8 mouse cellular contexts compared by ENCODE assay signal in genomic region chr8:111144901-111145459, GRCm38 (mm10). TPM values are rescaled to one million over a fixed set of nuclear protein-coding genes. Genes with fewer than 3 reads are reported as not detected.
DNase-seq lines count a peak whose midpoint lies in the region; ATAC-seq and TF ChIP-seq lines count a peak whose summit lies in the region.
"Not testable (repeated sequence)": the region's sequence is repeated elsewhere in the genome, so short reads cannot be mapped to it uniquely, and the experiment has no call there.

No protein-coding gene starts in this region.

- peak overlapping the region; percentile 67 for H3K4me2 ChIP-seq in stomach, postnatal 0 days (replicated peaks; ENCODE audit: low read depth)

- not testable (repeated sequence) for H3K4me1 ChIP-seq in bone marrow, adult 2 months (ENCODE audit: control insufficient read depth, insufficient read depth, low read length); stomach, postnatal 0 days (replicated peaks; ENCODE audit: control insufficient read depth, insufficient read depth)

- TF ChIP-seq CTCF in bone marrow, adult 2 months (IDR thresholded peaks at IDR 0.05; ENCODE audit: control insufficient read depth, insufficient read depth, low read length); stomach, postnatal 0 days (IDR thresholded peaks at IDR 0.05; ENCODE audit: low read depth): not testable (repeated sequence)

- H3K9ac ChIP-seq in stomach, postnatal 0 days (ENCODE audit: low read length) = peak overlapping the region; percentile 64

- H3K4me3 ChIP-seq in bone marrow, adult 2 months (replicated peaks; ENCODE audit: control insufficient read depth, low read depth, low read length) = peak overlapping the region; percentile 77
- H3K4me3 ChIP-seq in stomach, postnatal 0 days (ENCODE audit: low read depth, low read length) = peak overlapping the region; percentile 65

- not testable (repeated sequence) for H3K27me3 ChIP-seq in stomach, postnatal 0 days (ENCODE audit: control insufficient read depth, insufficient read depth, low read length)

- not testable (repeated sequence) for H3K36me3 ChIP-seq in stomach, postnatal 0 days (ENCODE audit: control insufficient read depth, insufficient read depth, low read length)

- TF ChIP-seq EP300 in stomach, postnatal 0 days (optimal IDR thresholded peaks at IDR 0.05) = not testable (repeated sequence)

- not testable (repeated sequence) for H3K9me3 ChIP-seq in stomach, postnatal 0 days (ENCODE audit: control insufficient read depth, low read length)

- not testable (repeated sequence) for TF ChIP-seq POLR2A in bone marrow, adult 2 months (IDR thresholded peaks at IDR 0.05; ENCODE audit: borderline replicate concordance, control insufficient read depth, low read depth, low read length)

- peak; percentile 62 to 64 for DNase-seq in B cell, adult 2 months
- DNase-seq in heart, postnatal 4 days = peak; percentile 24
- peak; percentile 18 to 57 for DNase-seq in kidney, postnatal 25 days
- peak; percentile 3 to 16 for DNase-seq in lung, adult 18-20 months
- peak; percentile 45 for DNase-seq in naive thymus-derived CD4-positive, alpha-beta T cell, adult 2 months (ENCODE audit: low read depth)
- peak; percentile 52 for DNase-seq in stomach, postnatal 0 days (ENCODE audit: low spot score)

- under 1% methylated on average over 62 of the region's 63 CpGs for WGBS in bone marrow, adult 2 months
- WGBS in stomach, postnatal 0 days = under 1% methylated on average over 49 of the region's 63 CpGs

- H3K27ac ChIP-seq in bone marrow, adult 2 months (ENCODE audit: control insufficient read depth, insufficient read depth, low read depth, low read length, poor library complexity); stomach, postnatal 0 days (replicated peaks): not testable (repeated sequence)

- peak; percentile 52 for ATAC-seq in erythroblast, adult 5-6 weeks (replicated peaks; ENCODE audit: low FRiP score, poor library complexity, severe bottlenecking)
- peak; percentile 82 for ATAC-seq in stomach, postnatal 0 days (ENCODE audit: low FRiP score, low TSS enrichment)

RNA-seq across cellular contexts. Expression of gene Pdpr, which starts 50.5 kb away (rescaled TPM):
- 1.8 and 2.3 TPM in 2 replicates for polyA plus RNA-seq in bone marrow, adult 2 months (2011; ENCODE audit: insufficient read depth, insufficient read length, low replicate concordance, missing spikeins)
- total RNA-seq in erythroblast, adult 5-6 weeks (2015; ENCODE audit: low replicate concordance) = 1.5 and 5.0 TPM in 2 replicates
- 3.6 and 4.8 TPM in 2 replicates for total RNA-seq in erythroblast, adult 5-6 weeks (2017; ENCODE audit: low replicate concordance)
- 10 to 100 TPM; 51.7 to 54.3 TPM for total RNA-seq in heart, postnatal 4 days (2021)
- polyA plus RNA-seq in stomach, postnatal 0 days (2015; fragmentation: Nextera tagmentation; extraction: Ambion mirVana) = 4.9 and 5.8 TPM in 2 replicates

RNA-seq across cellular contexts. Expression of gene Clec18a, which starts 52.8 kb away (rescaled TPM):
- not detected in 2 replicates for polyA plus RNA-seq in bone marrow, adult 2 months (2011; ENCODE audit: insufficient read depth, insufficient read length, low replicate concordance, missing spikeins)
- total RNA-seq in erythroblast, adult 5-6 weeks (2015; ENCODE audit: low replicate concordance) = not detected in 2 replicates
- total RNA-seq in erythroblast, adult 5-6 weeks (2017; ENCODE audit: low replicate concordance) = not detected in 2 replicates
- not detected for total RNA-seq in heart, postnatal 4 days (2021)
- polyA plus RNA-seq in stomach, postnatal 0 days (2015; fragmentation: Nextera tagmentation; extraction: Ambion mirVana) = not detected in 2 replicates

Comparison
In these comparisons a context has a peak if more than half of its experiments do, and no peak if none do; other contexts are left out.
1. DNase-seq: peak in every context shown above with its lines; median percentile 63 in B cell, adult 2 months; 52 in stomach, postnatal 0 days; 45 in naive thymus-derived CD4-positive, alpha-beta T cell, adult 2 months; 38 in kidney, postnatal 25 days; 24 in heart, postnatal 4 days; 10 in lung, adult 18-20 months.
2. RNA of gene Pdpr, which starts 50.5 kb away (total RNA-seq): 51.7 to 54.3 TPM in heart, postnatal 4 days; 1.5 to 5.0 TPM in erythroblast, adult 5-6 weeks; every median in the first group is over 4 times any median in the second.